Mouse (Mus musculus): Measurements from ENCODE around the gene Hspa5. TPM values are rescaled to one million over a fixed set of nuclear protein-coding genes. Genes with fewer than 3 reads are reported as not detected.

Gene Hspa5
- polyA plus RNA-seq, 1 experiment from 2014 or later: 991 TPM

GRCm38 (mm10) chr2:34762872-34763271 is 8.9 kb upstream of the Hspa5 start:
- no peak overlapping the region for H3K4me3 ChIP-seq (ENCODE audit: low read length)
- no peaks in the 10 kb centered on the region for H3K36me3 ChIP-seq (ENCODE audit: control insufficient read depth, insufficient read depth, low read length)
- WGBS: 62% methylated on average over 2 of the region's 2 CpGs
- no peaks in the 10 kb centered on the region for H3K4me1 ChIP-seq (ENCODE audit: control insufficient read depth, insufficient read depth, low read length)
- H3K27me3 ChIP-seq (replicated peaks; ENCODE audit: control insufficient read depth, insufficient read depth, low read length): no peaks in the 10 kb centered on the region
- H3K9ac ChIP-seq (ENCODE audit: low read depth, low read length): no peak overlapping the region
- no peak overlapping the region for H3K4me2 ChIP-seq (ENCODE audit: low read depth, low read length)
- H3K27ac ChIP-seq (ENCODE audit: low read length): no peak overlapping the region
- H3K9me3 ChIP-seq (ENCODE audit: control insufficient read depth, low read length): no peaks in the 10 kb centered on the region
- no peak for ATAC-seq

GRCm38 (mm10) chr2:34764801-34765200 is 7.0 kb upstream of the Hspa5 start:
- H3K9ac ChIP-seq (ENCODE audit: low read depth, low read length): no peak overlapping the region
- no peak overlapping the region for H3K4me3 ChIP-seq (ENCODE audit: low read length)
- WGBS: 73% methylated on average over 12 of the region's 12 CpGs
- no peaks in the 10 kb centered on the region for H3K9me3 ChIP-seq (ENCODE audit: control insufficient read depth, low read length)
- H3K36me3 ChIP-seq (ENCODE audit: control insufficient read depth, insufficient read depth, low read length): no peaks in the 10 kb centered on the region
- no peak overlapping the region for H3K4me2 ChIP-seq (ENCODE audit: low read depth, low read length)
- ATAC-seq: no peak
- H3K4me1 ChIP-seq (ENCODE audit: control insufficient read depth, insufficient read depth, low read length): no peaks in the 10 kb centered on the region
- H3K27ac ChIP-seq (ENCODE audit: low read length): no peak overlapping the region
- no peaks in the 10 kb centered on the region for H3K27me3 ChIP-seq (replicated peaks; ENCODE audit: control insufficient read depth, insufficient read depth, low read length)

- ATAC-seq: no peak
These were observed 1.7 kb upstream of the Hspa5 start for GRCm38 (mm10) chr2:34770049-34770448.

GRCm38 (mm10) chr2:34770951-34771350 is 819 bp upstream of the Hspa5 start:
- peak overlapping the region; percentile 93 for H3K27ac ChIP-seq (ENCODE audit: low read length)

More at GRCm38 (mm10) chr2:34770049-34770448, 1.7 kb upstream of the Hspa5 start:
- Histone ChIP-seq H3K9ac (ENCODE audit: low read depth, low read length) (no peak overlapping the region), H3K27ac (ENCODE audit: low read length) (no peak overlapping the region), H3K4me1 (ENCODE audit: control insufficient read depth, insufficient read depth, low read length) (peaks cover 22% of the 10 kb centered on the region), H3K4me3 (ENCODE audit: low read length) (no peak overlapping the region), H3K27me3 (replicated peaks; ENCODE audit: control insufficient read depth, insufficient read depth, low read length) (no peaks in the 10 kb centered on the region), H3K9me3 (ENCODE audit: control insufficient read depth, low read length) (no peaks in the 10 kb centered on the region), H3K4me2 (ENCODE audit: low read depth, low read length) (no peak overlapping the region), H3K36me3 (ENCODE audit: control insufficient read depth, insufficient read depth, low read length) (peaks cover 14% of the 10 kb centered on the region)
- 89% methylated on average over 2 of the region's 2 CpGs for WGBS

GRCm38 (mm10) chr2:34772252-34773235 is 774 bp downstream of the Hspa5 start:
- Histone ChIP-seq H3K4me1 (ENCODE audit: control insufficient read depth, insufficient read depth, low read length) (peaks cover 37% of the 10 kb centered on the region), H3K36me3 (ENCODE audit: control insufficient read depth, insufficient read depth, low read length) (peaks cover 27% of the 10 kb centered on the region), H3K9ac (ENCODE audit: low read depth, low read length) (peak overlapping the region; percentile 97), H3K27ac (ENCODE audit: low read length) (peak overlapping the region; percentile 91), H3K4me2 (ENCODE audit: low read depth, low read length) (peak overlapping the region; percentile 63), H3K9me3 (ENCODE audit: control insufficient read depth, low read length) (no peaks in the 10 kb centered on the region), H3K27me3 (replicated peaks; ENCODE audit: control insufficient read depth, insufficient read depth, low read length) (no peaks in the 10 kb centered on the region), H3K4me3 (ENCODE audit: low read length) (peak overlapping the region; percentile 95)
- no peak for ATAC-seq
- WGBS: 2% methylated on average over 50 of the region's 50 CpGs

More at GRCm38 (mm10) chr2:34770951-34771350, 819 bp upstream of the Hspa5 start:
- no peak for ATAC-seq
- Histone ChIP-seq H3K4me1 (ENCODE audit: control insufficient read depth, insufficient read depth, low read length) (peaks cover 30% of the 10 kb centered on the region), H3K4me3 (ENCODE audit: low read length) (peak overlapping the region; percentile 87), H3K27me3 (replicated peaks; ENCODE audit: control insufficient read depth, insufficient read depth, low read length) (no peaks in the 10 kb centered on the region), H3K36me3 (ENCODE audit: control insufficient read depth, insufficient read depth, low read length) (peaks cover 19% of the 10 kb centered on the region), H3K9ac (ENCODE audit: low read depth, low read length) (peak overlapping the region; percentile 97), H3K9me3 (ENCODE audit: control insufficient read depth, low read length) (no peaks in the 10 kb centered on the region), H3K4me2 (ENCODE audit: low read depth, low read length) (peak overlapping the region; percentile 47)
- WGBS: 2% methylated on average over 6 of the region's 6 CpGs

- Histone ChIP-seq H3K4me2 (ENCODE audit: low read depth, low read length) (peak overlapping the region; percentile 63), H3K4me3 (ENCODE audit: low read length) (peak overlapping the region; percentile 95), H3K27ac (ENCODE audit: low read length) (no peak overlapping the region), H3K9me3 (ENCODE audit: control insufficient read depth, low read length) (no peaks in the 10 kb centered on the region), H3K4me1 (ENCODE audit: control insufficient read depth, insufficient read depth, low read length) (peaks cover 37% of the 10 kb centered on the region), H3K27me3 (replicated peaks; ENCODE audit: control insufficient read depth, insufficient read depth, low read length) (no peaks in the 10 kb centered on the region), H3K9ac (ENCODE audit: low read depth, low read length) (peak overlapping the region; percentile 97), H3K36me3 (ENCODE audit: control insufficient read depth, insufficient read depth, low read length) (peaks cover 27% of the 10 kb centered on the region)
- 84% methylated on average over 4 of the region's 4 CpGs for WGBS
- no peak for ATAC-seq
These were observed 1.9 kb downstream of the Hspa5 start for GRCm38 (mm10) chr2:34773673-34774072.

GRCm38 (mm10) chr2:34774493-34774892 is 2.7 kb downstream of the Hspa5 start:
- ATAC-seq: no peak
- Histone ChIP-seq H3K27ac (ENCODE audit: low read length) (no peak overlapping the region), H3K9ac (ENCODE audit: low read depth, low read length) (peak overlapping the region; percentile 97), H3K4me1 (ENCODE audit: control insufficient read depth, insufficient read depth, low read length) (peaks cover 37% of the 10 kb centered on the region), H3K9me3 (ENCODE audit: control insufficient read depth, low read length) (no peaks in the 10 kb centered on the region), H3K36me3 (ENCODE audit: control insufficient read depth, insufficient read depth, low read length) (peaks cover 27% of the 10 kb centered on the region), H3K4me3 (ENCODE audit: low read length) (peak overlapping the region; percentile 95), H3K4me2 (ENCODE audit: low read depth, low read length) (peak overlapping the region; percentile 63), H3K27me3 (replicated peaks; ENCODE audit: control insufficient read depth, insufficient read depth, low read length) (no peaks in the 10 kb centered on the region)
- 79% methylated on average over 6 of the region's 6 CpGs for WGBS

GRCm38 (mm10) chr2:34777237-34777868 is 5.6 kb downstream of the Hspa5 start:
- H3K36me3 ChIP-seq (ENCODE audit: control insufficient read depth, insufficient read depth, low read length): peaks cover 27% of the 10 kb centered on the region
- H3K9ac ChIP-seq (ENCODE audit: low read depth, low read length): no peak overlapping the region
- H3K27ac ChIP-seq (ENCODE audit: low read length): no peak overlapping the region
- WGBS: 61% methylated on average over 1 of the region's 1 CpGs
- peaks cover 34% of the 10 kb centered on the region for H3K4me1 ChIP-seq (ENCODE audit: control insufficient read depth, insufficient read depth, low read length)
- ATAC-seq: no peak
- peak overlapping the region; percentile 14; the same call in 1 of the 2 replicates for H3K4me2 ChIP-seq (ENCODE audit: low read depth, low read length)
- no peaks in the 10 kb centered on the region for H3K27me3 ChIP-seq (replicated peaks; ENCODE audit: control insufficient read depth, insufficient read depth, low read length)
- H3K4me3 ChIP-seq (ENCODE audit: low read length): no peak overlapping the region
- H3K9me3 ChIP-seq (ENCODE audit: control insufficient read depth, low read length): no peaks in the 10 kb centered on the region
